Mouse (Mus musculus) erythroblast, adult 5-6 weeks (primary cell): Measurements from ENCODE around the gene Otx2. TPM values are rescaled to one million over a fixed set of nuclear protein-coding genes. Genes with fewer than 3 reads are reported as not detected.

ENCODE experiments used
- ATAC-seq: replicated peaks from 2 replicates; pipeline ENCODE4 v1.8.0; 2016; ENCODE audit warnings: moderate number of reproducible peaks, mild to moderate bottlenecking, moderate TSS enrichment, inconsistent platforms; ENCODE audit not compliant: poor library complexity, low FRiP score, severe bottlenecking
- total RNA-seq, 2 experiments: library from RNA; stranded (forward) in 1 of 2; stranded (reverse) in 1 of 2; fragments of 150-400 nt in 1 of 2; fragments of 200-764, 138-1000 nt in 1 of 2; gene quantifications; 2 replicates each; pipeline versions ENCODE4 v1.2.3 to v1.2.4; 2015 to 2017; ENCODE audit warnings: low replicate concordance in 2 of 2

Gene Otx2
- total RNA-seq, 2 experiments from 2014 or later = not detected

DNA sequence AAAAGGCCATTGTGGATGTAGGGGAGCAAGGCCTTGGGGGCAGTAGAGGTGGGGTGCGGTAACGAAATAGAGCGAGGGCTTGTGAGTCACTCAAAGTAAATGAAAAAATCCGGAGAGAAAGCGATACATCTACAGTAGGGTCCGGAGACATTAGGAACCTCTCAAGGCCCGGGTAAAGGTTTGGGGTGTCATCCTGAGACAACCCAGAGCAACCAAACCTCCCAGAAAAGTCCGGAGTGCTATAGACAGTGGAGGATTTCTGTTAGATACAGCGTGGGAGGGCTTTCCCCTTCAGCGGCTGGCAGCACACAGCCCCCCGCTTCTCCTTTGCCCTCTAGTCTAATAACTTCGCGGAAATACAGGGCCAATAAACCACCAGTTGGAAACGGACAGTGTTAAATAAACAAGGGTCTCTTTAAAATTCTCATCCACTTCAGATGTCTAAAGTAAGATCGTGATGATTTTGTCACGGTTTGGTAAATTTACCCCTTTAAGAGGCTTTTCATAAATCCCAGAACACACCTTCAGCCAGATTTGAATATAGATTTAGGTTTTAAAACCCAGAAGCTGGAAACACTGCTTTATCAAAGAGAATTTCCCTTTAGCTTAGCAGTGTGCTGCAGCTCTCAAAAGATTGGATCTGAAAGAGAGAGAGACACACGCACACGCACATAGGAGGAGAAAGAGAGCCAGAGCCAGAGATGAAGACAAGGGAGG, 3.9 kb downstream of the Otx2 start:
- no peak for ATAC-seq

GRCm38 (mm10) chr14:48668761-48669303, 4.8 kb downstream of the Otx2 start:
- no peak for ATAC-seq

GRCm38 (mm10) chr14:48668051-48668481, 5.6 kb downstream of the Otx2 start:
- no peak for ATAC-seq

GRCm38 (mm10) chr14:48667396-48667795, 6.2 kb downstream of the Otx2 start:
- no peak for ATAC-seq

GRCm38 (mm10) chr14:48666771-48667170, 6.8 kb downstream of the Otx2 start:
- no peak for ATAC-seq

GRCm38 (mm10) chr14:48665816-48666661, 7.6 kb downstream of the Otx2 start:
- no peak for ATAC-seq

DNA sequence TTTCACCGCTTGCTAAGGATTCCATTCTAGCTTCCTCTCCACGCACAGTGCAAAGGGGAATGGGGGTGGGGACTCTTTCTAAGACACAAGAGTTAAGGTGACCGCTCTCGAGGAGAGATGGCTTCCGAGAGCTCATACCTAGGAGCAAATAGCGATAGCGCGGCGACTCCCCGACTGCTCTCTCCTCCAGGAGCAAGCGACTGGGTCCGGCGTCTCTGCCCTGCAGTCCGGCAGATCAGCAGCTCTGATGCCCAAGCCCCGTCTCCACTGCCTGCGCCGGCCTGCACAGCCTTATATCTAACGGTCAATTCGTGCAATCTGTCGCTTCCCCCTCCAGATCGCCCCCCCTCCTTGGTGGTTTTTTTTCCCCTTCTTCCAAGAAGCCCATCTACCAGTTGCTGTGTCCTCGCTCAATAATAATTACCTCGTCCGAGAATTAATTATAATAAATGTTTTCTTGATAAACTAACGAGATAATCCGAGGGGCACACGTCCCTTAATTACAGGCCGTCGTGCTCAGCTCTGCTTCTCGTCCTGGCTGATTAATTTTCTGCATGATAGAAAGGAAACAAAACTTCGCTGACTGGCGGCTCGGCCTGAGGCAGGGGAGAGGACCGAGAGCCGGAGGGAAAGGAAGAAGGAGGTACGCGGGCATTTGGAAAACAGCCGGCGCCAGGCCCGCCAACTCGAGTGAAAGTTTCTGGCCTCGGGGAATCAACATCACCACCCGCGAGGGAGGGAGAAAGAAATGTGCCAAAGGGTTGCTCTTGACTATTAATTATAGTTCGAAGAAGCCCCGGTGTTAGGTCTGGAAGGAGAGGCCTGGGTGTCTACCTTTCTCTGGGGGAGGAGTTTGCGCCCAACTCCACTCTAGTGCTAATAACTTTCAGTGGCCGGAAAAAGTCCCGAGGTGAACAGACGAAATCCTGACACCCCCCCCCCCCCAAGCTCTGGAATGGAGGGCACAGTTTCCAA, 8.5 kb downstream of the Otx2 start:
- ATAC-seq = no peak

DNA sequence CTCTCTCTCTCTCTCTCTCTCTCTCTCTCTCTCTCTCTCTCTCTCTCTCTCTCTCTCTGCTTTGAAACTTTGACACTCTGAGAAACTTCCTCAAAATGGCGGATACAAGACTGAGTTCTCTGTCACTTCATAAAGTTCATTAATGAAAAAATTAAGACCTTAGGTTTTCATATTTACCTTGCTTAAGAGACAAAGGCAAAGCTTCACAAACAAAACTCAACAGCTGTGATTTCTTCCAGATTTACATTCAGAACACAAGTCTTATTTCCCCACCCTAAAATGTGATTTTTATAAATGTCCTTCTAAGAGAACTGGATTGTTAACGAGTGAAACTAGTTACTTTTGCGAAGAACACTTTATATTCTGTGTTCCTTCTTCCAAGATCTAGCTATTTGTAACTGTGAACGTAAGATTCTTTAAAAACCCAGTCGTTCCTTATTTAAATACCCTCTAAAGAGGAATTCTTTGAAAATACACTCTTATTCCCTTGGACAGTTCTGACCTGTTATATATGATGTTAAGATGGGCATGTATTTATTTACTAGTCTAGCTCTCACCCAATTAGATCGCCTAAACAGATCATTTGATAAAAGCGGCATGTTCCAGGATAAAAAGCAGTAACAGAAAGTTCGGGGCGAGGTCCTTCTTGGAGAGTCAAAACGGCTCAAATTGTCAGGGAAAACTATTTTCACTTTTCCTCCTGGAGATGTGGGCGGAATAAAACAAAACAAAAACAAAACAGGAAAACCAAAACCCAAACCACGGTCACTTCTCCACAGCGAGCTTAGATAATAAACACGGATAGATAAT, 9.4 kb downstream of the Otx2 start:
- no peak for ATAC-seq

DNA sequence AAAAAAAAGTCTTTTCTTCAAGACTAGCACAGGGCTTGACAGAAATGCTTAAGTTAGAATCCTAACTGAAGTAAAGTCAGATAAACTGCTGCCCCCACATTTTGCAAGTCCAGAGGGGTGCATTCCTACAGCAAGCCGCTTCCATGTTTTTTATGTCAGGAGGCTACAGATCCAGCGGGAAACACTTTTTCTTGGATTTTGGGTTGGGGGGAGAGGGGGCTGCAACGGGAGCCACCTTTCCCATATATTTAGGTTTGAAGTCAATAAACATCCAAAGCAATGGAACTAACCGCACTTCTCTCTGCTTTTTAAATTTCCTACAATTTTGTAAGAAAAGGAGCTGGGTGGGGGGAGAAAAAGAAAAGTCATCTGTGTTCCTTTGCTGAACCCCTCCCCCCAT, 10.1 kb downstream of the Otx2 start:
- ATAC-seq = no peak

- ATAC-seq = no peak
Measured at GRCm38 (mm10) chr14:48662568-48663236, 10.9 kb downstream of the Otx2 start.

DNA sequence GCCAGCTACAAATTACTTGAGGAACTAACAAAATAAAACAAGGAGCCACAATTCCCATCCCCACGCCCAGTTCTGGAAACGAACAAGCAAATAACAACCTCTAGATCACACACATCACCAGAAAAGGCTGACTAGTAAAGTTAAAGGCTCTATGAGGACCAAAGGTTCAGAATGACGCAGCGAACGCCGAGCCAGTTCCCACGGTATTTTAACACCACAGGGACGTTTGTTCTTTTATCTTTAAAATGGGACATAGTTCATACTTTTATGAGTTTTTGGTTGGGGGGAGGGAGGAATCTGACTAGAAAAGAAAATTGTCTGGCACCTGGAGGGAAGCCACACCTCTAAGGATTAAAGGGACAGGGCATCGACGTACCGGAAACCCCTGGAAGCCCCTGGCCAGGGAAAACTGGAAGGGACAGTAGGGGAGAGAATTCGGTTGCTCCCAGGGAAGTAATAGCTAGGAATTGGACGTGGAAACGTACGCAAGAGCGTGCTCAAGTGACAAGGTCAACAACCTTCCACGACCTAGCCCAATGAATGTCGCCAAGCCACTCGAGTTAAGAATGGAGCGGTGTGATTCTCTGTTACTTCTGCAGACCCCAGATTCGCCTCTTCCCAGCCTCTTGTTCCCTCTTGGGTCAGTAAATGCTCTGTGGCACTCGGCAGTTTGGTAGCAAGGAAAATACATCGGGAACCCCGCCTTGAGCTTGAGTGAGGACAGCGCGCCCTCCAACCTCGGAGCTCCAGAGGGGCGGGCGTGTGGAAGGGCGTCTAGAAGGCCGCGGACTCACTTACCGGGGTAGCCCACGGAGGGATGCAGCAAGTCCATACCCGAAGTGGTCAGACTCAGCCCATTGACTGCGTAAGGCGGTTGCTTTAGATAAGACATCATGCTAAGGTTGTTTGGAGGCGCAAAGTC, 11.7 kb downstream of the Otx2 start:
- no peak for ATAC-seq

- no peak for ATAC-seq
Measured at GRCm38 (mm10) chr14:48661151-48661550, 12.5 kb downstream of the Otx2 start.

GRCm38 (mm10) chr14:48660593-48660992, 13.0 kb downstream of the Otx2 start:
- ATAC-seq = no peak

DNA sequence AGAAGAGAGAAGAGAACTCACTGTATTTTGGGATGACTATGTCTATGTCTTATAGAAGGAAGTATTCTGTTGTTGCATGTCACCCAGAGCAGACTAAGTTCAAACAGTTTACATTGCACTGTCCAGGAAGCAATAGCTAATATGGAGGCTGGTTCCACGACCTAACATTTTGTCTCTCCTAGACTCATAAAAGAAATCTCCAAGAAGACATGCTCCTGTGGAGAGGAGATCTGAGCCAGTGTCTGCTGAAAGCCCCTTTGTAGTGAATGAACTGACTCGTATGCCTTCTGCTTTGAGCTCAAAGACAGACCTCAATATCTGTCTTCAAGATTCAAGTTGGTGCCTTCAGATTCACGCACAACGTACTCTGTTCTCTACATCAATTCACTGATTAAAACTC, 14.0 kb downstream of the Otx2 start:
- no peak for ATAC-seq

DNA sequence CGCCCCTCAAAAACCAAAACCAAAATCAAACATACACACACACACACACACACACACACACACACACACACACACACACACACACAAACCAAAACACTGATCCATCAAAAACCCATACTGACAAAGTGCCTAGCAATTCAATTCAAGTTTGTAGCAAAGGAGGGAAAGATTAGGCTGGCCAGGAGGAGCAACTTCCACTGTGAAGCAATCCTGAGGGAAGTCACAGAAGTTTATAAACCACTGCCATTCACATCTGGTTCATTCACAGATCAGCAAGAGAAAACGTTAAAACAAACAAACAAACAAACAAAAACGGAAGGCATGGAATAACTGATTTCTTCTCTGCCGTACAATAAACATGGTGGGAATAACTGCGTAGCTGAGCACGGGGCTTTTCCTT, 16.4 kb downstream of the Otx2 start:
- ATAC-seq = no peak

DNA sequence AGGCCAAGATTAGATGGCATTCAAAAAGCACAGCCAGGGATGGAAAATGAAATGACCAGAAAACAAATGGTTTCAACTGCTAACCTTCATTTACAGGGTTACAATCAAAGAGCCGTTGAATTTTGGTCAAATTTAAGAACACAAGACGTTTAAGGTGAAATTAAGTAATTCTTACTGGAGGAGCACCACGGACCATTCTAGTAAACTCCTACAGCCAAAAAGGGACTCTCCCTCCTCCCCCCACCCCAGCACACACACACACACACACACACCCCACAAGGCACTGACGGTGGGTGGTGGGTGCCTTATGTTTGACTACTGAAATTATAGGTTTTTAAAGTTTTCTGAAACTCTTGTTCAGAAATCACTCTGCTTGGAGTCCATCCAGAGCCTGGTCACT, 16.9 kb downstream of the Otx2 start:
- ATAC-seq = no peak

GRCm38 (mm10) chr14:48655792-48656550, 17.6 kb downstream of the Otx2 start:
- ATAC-seq = no peak
